Mouse (Mus musculus) lung, embryonic 15.5 days (tissue): ENCODE data around the gene Tmem131l. TPM values are rescaled to one million over a fixed set of nuclear protein-coding genes. Genes with fewer than 3 reads are reported as not detected.

Source experiments
- ATAC-seq: fragments of 200-750 bp; cut with Nextera tagmentation; 2 replicates; pipeline ENCODE4 v1.8.0; 2017; ENCODE audit warnings: moderate number of reproducible peaks, borderline replicate concordance; ENCODE audit not compliant: low FRiP score, low TSS enrichment; ENCODE audit errors: extremely low read depth
- H3K27ac ChIP-seq: fragments of 300-500 bp; sonication (generic); 2 replicates; pipeline ENCODE4 v1.5.1; 2015; ENCODE audit warnings: moderate library complexity, mild to moderate bottlenecking, inconsistent platforms
- H3K27me3 ChIP-seq: fragments of 300-500 bp; sonication (generic); 2 replicates; pipeline ENCODE4 v1.6.1; 2015; ENCODE audit warnings: inconsistent platforms
- H3K36me3 ChIP-seq: fragments of 300-500 bp; sonication (generic); 2 replicates; pipeline ENCODE4 v1.6.1; 2015; ENCODE audit warnings: inconsistent platforms
- H3K4me1 ChIP-seq: fragments of 300-500 bp; sonication (generic); 2 replicates; pipeline ENCODE4 v1.6.1; 2015; ENCODE audit warnings: inconsistent platforms
- H3K4me2 ChIP-seq: fragments of 300-500 bp; sonication (generic); 2 replicates; pipeline ENCODE4 v1.6.1; 2015; ENCODE audit warnings: inconsistent platforms, mild to moderate bottlenecking, moderate library complexity
- H3K4me3 ChIP-seq: fragments of 300-500 bp; sonication (generic); 2 replicates; pipeline ENCODE4 v1.5.1; 2015; ENCODE audit warnings: mild to moderate bottlenecking, inconsistent platforms
- H3K9ac ChIP-seq: fragments of 300-500 bp; sonication (generic); 2 replicates; pipeline ENCODE4 v1.6.1; 2015; ENCODE audit warnings: inconsistent platforms
- H3K9me3 ChIP-seq: fragments of 300-500 bp; sonication (generic); 2 replicates; pipeline ENCODE4 v1.6.1; 2016; ENCODE audit warnings: inconsistent platforms
- WGBS: fragments of 180-500 bp; shearing (Covaris S2); methylation state at CpG from one replicate; pipeline ENCODE4 v1.1.7; 2015; 5-methylcytosine and 5-hydroxymethylcytosine counted together
- polyA plus RNA-seq: library from polyadenylated mRNA; unstranded; fragments of >200 nt; fragmentation: Nextera tagmentation; extraction: Ambion mirVana; gene quantifications from 2 replicates; pipeline ENCODE4 v1.2.1, GENCODE M21; 2015

Gene Tmem131l
- polyA plus RNA-seq, 1 experiment from 2014 or later = 55.9 TPM

DNA sequence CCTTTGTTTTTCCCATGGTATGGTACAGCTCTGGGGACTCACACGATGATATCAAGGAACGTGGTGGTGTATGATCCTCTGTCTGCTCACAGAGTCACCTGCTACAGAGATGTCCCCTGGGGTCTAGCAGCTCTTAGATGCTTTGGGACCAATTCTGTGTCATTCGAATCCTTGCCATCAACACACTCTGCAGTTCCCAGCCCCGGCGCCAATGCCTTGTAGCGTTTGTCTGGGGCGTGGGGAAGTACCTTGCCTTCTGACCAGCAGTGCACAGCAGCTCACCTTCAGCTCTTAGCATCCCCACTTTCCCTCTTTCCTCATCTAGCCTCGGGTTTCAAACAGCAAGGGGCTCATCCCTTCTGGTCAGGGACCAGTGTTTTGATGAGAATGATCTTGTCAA lies 30.8 kb upstream of the Tmem131l start:
- Histone ChIP-seq H3K9ac (no peak overlapping the region), H3K9me3 (no peaks in the 10 kb centered on the region), H3K36me3 (no peaks in the 10 kb centered on the region), H3K4me1 (no peaks in the 10 kb centered on the region), H3K27ac (no peak overlapping the region), H3K27me3 (no peaks in the 10 kb centered on the region), H3K4me2 (no peak overlapping the region), H3K4me3 (no peak overlapping the region)
- WGBS = 91% methylated on average over 8 of the region's 8 CpGs
- no peak for ATAC-seq

DNA sequence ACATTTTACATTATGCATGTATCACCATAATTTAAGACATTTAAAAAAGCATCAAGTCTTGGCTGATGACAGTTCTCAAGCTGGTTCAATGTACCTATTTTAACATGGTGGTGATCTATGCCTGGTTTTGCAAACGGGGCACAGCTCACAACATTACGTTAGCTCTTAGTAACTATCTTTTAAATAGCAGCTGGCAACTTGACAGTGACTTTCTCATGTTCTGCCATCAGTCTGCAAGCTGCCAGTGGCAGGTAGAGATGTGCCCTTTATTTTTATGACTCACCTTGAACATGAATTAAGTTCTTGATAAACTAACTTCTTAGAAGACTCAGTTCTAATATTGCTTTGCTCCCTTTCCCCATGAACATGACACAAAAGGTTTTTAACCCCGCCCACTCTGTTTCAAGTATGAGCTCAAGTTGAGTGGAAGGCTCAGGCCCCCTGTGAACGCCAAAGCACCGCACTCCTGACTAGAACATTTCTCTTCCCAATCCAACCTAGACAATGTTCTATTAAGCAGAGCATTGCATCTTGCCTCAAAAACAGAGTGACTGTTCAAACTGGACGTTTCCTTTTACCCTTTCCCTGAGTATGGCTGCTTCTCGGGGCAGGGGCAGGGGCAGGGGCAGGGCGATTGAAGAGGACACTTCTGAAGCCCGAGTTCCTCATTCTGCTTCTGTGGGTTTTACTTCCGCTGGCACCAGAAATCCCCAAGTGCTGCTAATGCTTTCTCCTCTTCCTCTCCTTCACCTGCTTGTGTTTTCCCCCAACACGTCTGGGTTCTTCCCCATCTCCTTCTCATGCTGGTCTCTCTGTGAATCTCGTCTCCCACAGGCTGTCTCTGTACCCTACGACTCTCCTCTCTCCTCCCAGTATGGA lies 29.1 kb upstream of the Tmem131l start:
- Histone ChIP-seq H3K9me3 (no peaks in the 10 kb centered on the region), H3K4me3 (no peak overlapping the region), H3K27me3 (no peaks in the 10 kb centered on the region), H3K9ac (no peak overlapping the region), H3K27ac (no peak overlapping the region), H3K4me2 (no peak overlapping the region), H3K4me1 (no peaks in the 10 kb centered on the region), H3K36me3 (no peaks in the 10 kb centered on the region)
- 69% methylated on average over 13 of the region's 13 CpGs for WGBS
- no peak for ATAC-seq

DNA sequence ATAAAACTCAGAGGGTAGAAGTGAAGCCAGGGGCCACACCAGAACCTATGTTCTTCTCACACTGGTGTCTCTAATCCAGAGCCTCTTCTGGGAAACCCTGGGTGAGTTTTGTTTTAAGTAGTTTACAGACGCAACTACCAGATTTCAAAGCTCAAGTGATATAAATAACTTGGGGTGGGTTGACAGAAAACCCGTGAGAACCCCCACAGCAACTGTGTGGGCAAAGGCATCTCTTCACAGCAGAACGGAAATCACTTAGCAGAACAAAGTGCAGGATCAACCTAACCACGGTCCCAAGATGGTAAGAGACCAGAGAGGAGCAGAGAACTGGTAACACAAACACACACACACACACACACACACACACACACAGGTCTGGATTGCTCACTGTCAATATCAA lies 25.9 kb upstream of the Tmem131l start:
- Histone ChIP-seq H3K4me2 (no peak overlapping the region), H3K9ac (no peak overlapping the region), H3K27me3 (no peaks in the 10 kb centered on the region), H3K27ac (no peak overlapping the region), H3K4me1 (0 out of 2 replicates have a peak, but pooled peaks cover 8% of the 10 kb centered on the region), H3K9me3 (no peaks in the 10 kb centered on the region), H3K4me3 (no peak overlapping the region), H3K36me3 (no peaks in the 10 kb centered on the region)
- ATAC-seq = no peak
- WGBS = 76% methylated on average over 4 of the region's 4 CpGs

DNA sequence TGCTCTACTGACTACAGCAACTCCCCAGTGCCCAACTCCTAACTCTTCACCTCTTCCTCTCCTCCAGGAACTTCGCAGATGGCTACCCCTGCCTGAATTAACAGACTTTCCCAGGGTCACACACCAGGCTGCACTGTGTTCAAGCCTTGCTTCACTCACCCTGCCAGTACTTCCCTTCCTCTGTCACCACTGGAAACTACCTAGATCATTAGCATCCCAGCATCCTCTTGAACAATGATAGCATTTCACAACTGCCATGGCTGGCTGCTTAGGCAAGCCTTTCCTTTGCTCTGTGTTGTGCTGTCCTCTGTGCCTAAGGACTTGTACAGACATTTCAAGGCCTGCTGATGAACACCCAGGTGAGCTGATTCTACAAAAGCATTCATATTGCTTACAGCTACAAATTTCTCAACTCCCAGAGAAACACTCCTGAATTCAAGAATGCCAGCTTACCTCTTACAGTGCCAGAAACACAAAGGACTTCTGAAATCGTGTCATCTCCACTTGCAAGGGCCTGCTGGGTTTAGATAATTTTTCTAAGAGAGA lies 23.5 kb upstream of the Tmem131l start:
- Histone ChIP-seq H3K9ac (no peak overlapping the region), H3K27me3 (no peaks in the 10 kb centered on the region), H3K4me1 (peaks cover 17% of the 10 kb centered on the region; the same call in 1 of the 2 replicates), H3K36me3 (no peaks in the 10 kb centered on the region), H3K27ac (no peak overlapping the region), H3K4me3 (no peak overlapping the region), H3K4me2 (no peak overlapping the region), H3K9me3 (no peaks in the 10 kb centered on the region)
- WGBS = 88% methylated on average over 2 of the region's 2 CpGs
- no peak for ATAC-seq

DNA sequence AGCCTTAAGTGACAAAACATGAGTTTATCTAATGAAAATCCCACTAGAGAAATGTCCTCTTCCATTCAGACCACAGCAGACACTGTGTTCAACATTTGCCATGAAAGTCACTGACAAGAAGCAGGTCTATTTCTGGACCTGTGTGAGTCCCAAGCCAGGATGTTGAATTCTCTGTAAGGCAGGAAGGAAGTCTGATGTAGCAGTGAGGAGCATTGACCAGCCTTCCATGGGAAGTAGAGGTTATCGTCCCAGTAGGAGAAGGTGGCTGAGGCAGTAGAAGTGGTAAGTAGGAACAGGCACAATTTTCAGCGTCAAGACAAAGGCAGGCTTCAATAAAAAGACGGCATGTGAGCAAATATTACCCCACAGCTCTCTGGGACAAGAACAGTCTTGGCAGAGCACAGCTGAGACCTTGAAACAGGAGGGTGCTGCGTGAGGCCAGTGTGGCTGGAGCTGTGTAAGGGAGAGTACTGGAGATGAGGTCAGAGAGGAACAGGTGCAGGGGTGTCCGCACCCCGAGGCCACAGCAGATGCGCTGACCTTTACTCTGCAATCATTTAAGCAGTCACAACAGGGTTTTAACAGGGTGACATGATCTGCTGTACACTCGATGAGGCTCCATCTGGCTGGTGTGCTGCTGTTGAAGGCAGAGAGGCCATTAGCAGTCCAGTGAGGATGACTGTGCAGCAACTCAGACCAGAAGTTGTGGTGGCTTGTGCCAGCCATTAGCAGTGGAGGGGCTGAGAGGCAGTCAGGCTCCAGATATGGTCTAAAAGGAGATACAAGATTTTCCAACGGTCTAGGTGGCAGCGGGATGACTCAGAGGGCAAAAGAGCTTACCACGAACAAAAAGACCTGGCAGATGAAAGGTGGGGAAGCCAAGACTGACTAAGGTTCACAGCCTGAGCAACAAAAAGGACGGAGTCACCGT lies 21.8 kb upstream of the Tmem131l start:
- Histone ChIP-seq H3K4me1 (peaks cover 17% of the 10 kb centered on the region; the same call in 1 of the 2 replicates), H3K9ac (no peak overlapping the region), H3K9me3 (no peaks in the 10 kb centered on the region), H3K27ac (no peak overlapping the region), H3K36me3 (no peaks in the 10 kb centered on the region), H3K4me3 (no peak overlapping the region), H3K4me2 (0 out of 2 replicates have a peak overlapping the region, but pooled peaks have one; percentile 8), H3K27me3 (no peaks in the 10 kb centered on the region)
- 64% methylated on average over 13 of the region's 13 CpGs for WGBS
- no peak for ATAC-seq

DNA sequence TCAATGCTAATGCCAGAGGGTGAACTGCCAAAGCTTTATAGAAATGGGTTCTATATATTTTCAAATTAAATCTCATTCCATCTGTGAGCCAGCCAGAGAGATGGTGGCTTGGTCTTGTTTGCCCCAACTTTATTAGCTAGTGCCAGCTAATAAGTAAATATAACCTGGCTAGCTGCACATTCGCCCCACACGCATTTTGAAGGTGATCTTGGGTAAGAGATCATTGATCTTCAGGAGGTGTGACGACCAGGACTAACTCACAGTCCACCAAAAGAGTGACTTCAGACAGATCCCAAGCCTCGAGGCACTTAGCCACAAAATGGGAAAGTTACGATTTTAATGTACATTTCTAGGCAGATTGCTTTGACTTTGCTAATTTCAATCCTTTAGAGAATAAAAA lies 21.0 kb upstream of the Tmem131l start:
- Histone ChIP-seq H3K27me3 (no peaks in the 10 kb centered on the region), H3K4me3 (no peak overlapping the region), H3K4me1 (peaks cover 17% of the 10 kb centered on the region; the same call in 1 of the 2 replicates), H3K4me2 (no peak overlapping the region), H3K9me3 (no peaks in the 10 kb centered on the region), H3K9ac (no peak overlapping the region), H3K27ac (no peak overlapping the region), H3K36me3 (no peaks in the 10 kb centered on the region)
- 83% methylated on average over 5 of the region's 5 CpGs for WGBS
- ATAC-seq = no peak

DNA sequence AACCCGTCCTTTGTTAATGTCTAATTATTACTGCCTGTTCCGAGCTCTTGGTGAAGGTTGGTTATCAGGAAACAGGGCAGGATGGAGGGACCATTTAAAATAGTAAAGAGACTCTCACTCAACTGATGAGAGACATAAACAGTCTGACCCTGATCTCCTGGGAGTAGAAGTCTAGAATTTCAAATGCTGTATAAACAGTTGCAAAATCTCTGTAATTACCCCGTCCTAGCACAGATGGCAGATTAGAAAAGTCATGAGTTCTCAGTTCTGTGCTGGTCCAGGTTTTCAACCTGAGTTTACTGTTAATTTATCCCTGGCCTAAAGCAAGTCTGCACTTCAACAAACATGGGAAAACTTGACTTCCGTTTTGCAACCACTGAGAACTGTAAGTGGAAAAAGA lies 20.2 kb upstream of the Tmem131l start:
- H3K4me3 ChIP-seq = no peak overlapping the region
- H3K9me3 ChIP-seq = no peaks in the 10 kb centered on the region
- no peak for ATAC-seq
- peak overlapping the region; percentile 22 for H3K27ac ChIP-seq
- no peaks in the 10 kb centered on the region for H3K36me3 ChIP-seq
- no peak overlapping the region for H3K4me2 ChIP-seq
- H3K27me3 ChIP-seq = no peaks in the 10 kb centered on the region
- no peak overlapping the region for H3K9ac ChIP-seq
- H3K4me1 ChIP-seq = peaks cover 17% of the 10 kb centered on the region; the same call in 1 of the 2 replicates
- 20% methylated on average over 4 of the region's 4 CpGs for WGBS

DNA sequence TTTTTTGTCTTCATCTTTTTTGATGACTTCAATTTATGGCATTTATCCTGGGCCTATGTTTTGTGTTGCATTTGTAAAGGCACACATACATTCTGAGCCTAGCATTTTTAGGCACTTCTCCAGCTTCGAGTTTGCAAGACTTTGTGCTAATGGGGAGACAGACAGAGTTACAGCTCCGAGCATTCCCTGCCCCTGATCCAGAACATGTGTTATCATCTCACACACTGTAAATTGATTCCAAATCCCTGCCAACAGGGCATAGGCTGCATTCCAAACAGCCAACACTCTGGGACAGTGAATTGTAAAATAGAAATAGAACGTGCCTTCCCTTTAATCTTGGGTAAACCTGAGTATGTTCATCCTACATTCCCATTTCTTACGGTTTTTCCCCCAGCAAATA lies 19.7 kb upstream of the Tmem131l start:
- Histone ChIP-seq H3K4me2 (peak overlapping the region; percentile 2; the same call in 1 of the 2 replicates), H3K9ac (no peak overlapping the region)
- ATAC-seq = peak; percentile 78; the same call in 1 of the 2 replicates

DNA sequence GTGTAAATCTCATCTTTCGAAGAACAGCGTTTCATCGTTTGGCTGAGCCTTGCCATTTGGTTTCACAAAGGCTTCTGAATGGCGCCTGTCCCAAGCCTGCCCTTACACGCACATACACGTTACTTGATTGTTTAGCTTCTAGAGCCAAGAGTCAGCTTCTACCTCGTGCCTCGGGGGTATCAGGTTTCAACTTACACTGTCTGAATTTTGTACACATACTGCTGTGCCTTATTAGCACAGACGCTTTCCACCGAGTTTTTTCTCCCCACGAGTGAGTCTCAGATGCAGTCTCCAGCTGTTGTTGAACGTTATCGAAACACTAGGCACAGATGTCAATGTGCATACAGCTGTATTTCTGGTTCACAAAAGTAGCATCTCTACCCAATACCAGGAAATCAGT lies 19.3 kb upstream of the Tmem131l start:
- Histone ChIP-seq H3K4me2 (peak overlapping the region; percentile 2; the same call in 1 of the 2 replicates), H3K27me3 (no peaks in the 10 kb centered on the region), H3K9me3 (no peaks in the 10 kb centered on the region), H3K4me1 (peaks cover 17% of the 10 kb centered on the region; the same call in 1 of the 2 replicates), H3K36me3 (no peaks in the 10 kb centered on the region), H3K27ac (peak overlapping the region; percentile 22), H3K4me3 (no peak overlapping the region), H3K9ac (no peak overlapping the region)
- WGBS = 22% methylated on average over 13 of the region's 13 CpGs
- peak; percentile 64; the same call in 1 of the 2 replicates for ATAC-seq

More for the DNA sequence above, 19.7 kb upstream of the Tmem131l start:
- peak overlapping the region; percentile 22 for H3K27ac ChIP-seq
- H3K36me3 ChIP-seq = no peaks in the 10 kb centered on the region
- H3K9me3 ChIP-seq = no peaks in the 10 kb centered on the region
- H3K27me3 ChIP-seq = no peaks in the 10 kb centered on the region
- peaks cover 17% of the 10 kb centered on the region; the same call in 1 of the 2 replicates for H3K4me1 ChIP-seq
- WGBS = 35% methylated on average over 4 of the region's 4 CpGs
- no peak overlapping the region for H3K4me3 ChIP-seq

DNA sequence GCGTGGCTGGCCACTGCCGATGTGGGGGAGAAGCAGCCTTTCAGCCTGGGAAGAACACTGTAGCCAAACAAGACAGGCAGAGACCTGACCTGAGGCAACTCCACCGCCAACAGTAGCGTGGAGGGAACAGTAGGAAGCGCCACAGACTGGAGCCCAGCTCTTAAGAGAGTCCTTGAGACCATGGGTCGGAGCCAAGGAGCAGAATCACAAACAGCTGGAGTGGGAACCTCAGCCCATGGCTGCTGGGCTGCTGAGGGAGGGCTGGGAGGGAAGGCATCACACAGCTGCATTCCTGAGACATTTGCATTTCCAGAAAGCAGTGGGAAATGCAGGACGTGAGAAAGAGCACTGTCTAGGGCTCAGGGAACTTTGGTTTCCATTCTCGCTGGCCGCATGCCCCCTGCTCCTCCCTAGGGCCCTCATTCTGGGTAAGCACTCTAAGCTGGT lies 8.8 kb upstream of the Tmem131l start:
- Histone ChIP-seq H3K27ac (peak overlapping the region; percentile 75), H3K4me3 (no peak overlapping the region), H3K36me3 (no peaks in the 10 kb centered on the region), H3K27me3 (no peaks in the 10 kb centered on the region), H3K9ac (no peak overlapping the region), H3K4me1 (peaks cover 21% of the 10 kb centered on the region), H3K4me2 (peak overlapping the region; percentile 34), H3K9me3 (no peaks in the 10 kb centered on the region)
- WGBS = 9% methylated on average over 9 of the region's 9 CpGs
- peak; percentile 91 for ATAC-seq

DNA sequence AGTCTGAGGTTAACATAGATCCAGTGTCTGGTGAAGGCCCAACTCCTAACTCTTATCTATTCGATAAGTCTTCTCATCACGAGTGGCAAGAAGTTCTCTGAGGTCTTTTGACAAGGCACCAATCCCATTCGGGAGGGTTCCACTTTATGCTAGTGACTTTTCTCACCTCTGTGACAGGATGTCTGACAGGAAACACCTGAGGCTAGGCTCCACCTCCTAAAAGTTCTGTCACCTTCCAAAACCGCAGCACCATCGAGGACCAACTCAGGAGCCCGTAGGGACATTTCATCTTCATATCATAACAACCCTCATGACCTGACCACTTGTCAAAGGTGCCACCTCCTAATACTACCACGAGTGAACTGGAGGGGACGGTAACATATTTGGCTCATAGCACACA lies 6.2 kb upstream of the Tmem131l start:
- Histone ChIP-seq H3K9me3 (no peaks in the 10 kb centered on the region), H3K9ac (no peak overlapping the region), H3K27ac (no peak overlapping the region), H3K4me3 (no peak overlapping the region), H3K27me3 (no peaks in the 10 kb centered on the region), H3K4me2 (no peak overlapping the region), H3K36me3 (no peaks in the 10 kb centered on the region), H3K4me1 (peaks cover 21% of the 10 kb centered on the region)
- no peak for ATAC-seq
- 77% methylated on average over 8 of the region's 8 CpGs for WGBS
